Mouse (Mus musculus) B cell, adult (primary cell): ENCODE measurements around the gene Rpl35. TPM values are rescaled to one million over a fixed set of nuclear protein-coding genes. Genes with fewer than 3 reads are reported as not detected.

Experiments
- total RNA-seq: library from RNA; stranded (reverse); gene quantifications from 4 replicates; pipeline ENCODE4 v1.2.4, GENCODE M21; 2023; ENCODE audit not compliant: inconsistent age

The Rpl35 gene
- total RNA-seq, result 806 to 981 TPM (median 864 TPM) in 4 replicates

DNA sequence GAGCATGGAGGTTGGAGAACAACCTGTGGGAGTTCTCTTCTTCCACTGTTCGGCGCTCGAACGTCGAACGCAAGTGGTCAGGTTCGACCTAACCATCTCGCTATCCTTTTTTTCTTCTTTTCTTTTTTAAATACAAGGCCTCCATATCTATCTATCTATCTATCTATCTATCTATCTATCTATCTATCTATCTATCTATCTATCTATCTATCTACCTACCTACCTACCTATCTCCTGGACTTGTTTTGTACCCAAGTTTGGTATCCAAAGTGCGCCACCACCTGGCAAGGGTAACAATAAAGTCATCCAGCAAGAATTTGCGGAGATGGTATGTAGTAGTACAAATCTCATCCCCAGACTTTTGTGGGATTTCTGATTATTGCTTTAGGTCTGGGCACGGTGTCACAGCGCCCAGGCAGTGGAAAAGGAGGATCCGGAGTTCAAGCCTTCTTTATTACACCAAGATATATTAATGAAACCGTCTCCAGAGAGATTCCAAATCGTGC lies at the start of gene Rpl35:
TSS of gene Rpl35 (minus strand) at position 51 of the 506 bp plus-strand sequence.

DNA sequence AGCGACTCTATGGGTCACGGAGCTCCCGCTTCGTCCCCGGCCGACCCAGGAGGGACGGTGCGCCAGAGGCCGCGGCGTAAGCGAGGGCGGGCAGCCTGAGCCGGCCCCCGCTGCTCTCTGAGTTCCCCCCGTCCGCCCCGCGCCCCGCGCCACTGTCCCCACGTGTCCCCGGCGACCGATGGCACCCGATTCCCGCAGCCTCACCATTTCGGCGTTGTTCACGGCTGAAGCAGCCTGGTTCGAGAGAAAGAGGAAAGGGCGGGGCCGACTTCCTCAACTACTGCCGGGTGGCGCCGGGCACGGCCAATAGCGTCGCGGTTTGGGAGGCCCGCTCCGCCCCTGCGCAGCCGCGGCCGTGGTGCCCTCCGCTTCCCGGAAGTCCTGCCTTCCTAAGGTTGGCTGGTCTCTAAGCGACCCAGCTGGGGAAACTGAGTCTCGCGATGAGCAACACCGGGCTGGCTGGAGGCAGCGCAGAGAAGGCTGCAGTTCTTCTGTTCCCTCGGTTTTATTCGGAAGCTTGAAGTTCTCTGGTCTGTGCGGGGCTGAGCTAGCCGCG lies 466 bp downstream of the Rpl35 start, which contains the start of gene Arpc5l:
TSS of gene Arpc5l (plus strand) at position 469 of the 556 bp plus-strand sequence.

DNA sequence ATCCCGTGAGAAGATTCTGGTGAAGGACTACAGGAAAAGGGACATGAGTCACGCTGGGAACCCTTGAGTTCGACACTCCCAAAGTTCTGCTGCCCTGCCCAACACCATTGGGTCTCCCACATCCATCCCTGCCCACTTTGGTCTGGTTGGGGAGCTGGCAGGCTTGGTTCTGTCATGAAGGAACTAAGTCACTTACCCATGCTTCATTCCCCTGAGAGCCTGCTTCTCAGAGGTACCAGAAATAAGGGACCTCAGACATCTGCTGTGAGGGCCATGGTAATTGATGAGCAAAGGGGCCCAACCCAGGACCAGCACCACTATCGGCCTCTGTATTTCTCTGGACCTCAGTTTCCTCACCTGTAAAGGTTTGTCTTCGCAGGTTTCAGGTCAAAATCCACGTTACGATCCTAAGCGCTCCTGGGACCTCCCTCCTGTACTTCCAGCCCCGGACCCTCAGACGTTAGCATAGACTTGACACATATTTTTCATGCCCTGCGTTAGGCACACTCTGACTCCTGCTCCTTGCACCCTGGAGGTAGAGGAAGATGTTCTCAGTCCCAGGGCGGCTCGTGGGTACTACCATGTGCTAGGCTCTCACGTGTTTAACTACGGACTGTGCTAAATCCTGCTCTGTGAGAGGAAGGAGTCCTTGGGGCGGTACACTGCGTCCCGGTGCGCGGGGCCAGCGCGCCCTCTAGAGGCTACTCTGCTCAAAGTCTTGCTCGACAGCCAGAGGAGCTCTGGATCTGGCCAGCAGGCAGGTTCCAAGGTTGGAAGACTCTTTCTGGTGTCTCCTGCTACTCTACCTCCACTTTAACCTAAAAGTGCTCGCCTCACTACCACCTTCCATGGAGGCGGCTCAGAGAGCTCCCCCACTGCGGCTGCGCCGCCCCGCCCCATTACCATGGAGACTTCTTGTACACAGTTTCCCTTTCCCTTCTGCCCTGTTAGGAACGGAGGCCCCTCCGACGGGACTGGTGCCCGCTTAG lies 7.7 kb downstream of the Rpl35 start, which contains the start of gene Wdr38:
TSS of gene Wdr38 (plus strand) at position 91 of the 989 bp plus-strand sequence.

Other genes starting within 250 kb of the Rpl35 start
- 0.96 to 3.4 TPM (median 2.7 TPM) in 4 replicates for gene Nr6a1, start 77.9 kb downstream of the Rpl35 start, total RNA-seq
- 0.09 TPM in 1 of 4 replicates, not detected in the others for gene Olfml2a, start 73.6 kb downstream of the Rpl35 start, total RNA-seq
- 0.38 to 0.77 TPM (median 0.54 TPM) in 4 replicates for gene Wdr38, start 8.1 kb downstream of the Rpl35 start, total RNA-seq
- 158 to 204 TPM (median 177 TPM) in 4 replicates for gene Arpc5l, start 276 bp downstream of the Rpl35 start, total RNA-seq
- gene Golga1, start 59.9 kb upstream of the Rpl35 start, total RNA-seq, result 26.3 to 31.8 TPM (median 27.9 TPM) in 4 replicates
- gene Scai, start 185.1 kb upstream of the Rpl35 start, total RNA-seq, result 38.6 to 46.9 TPM (median 43.4 TPM) in 4 replicates
- 79.5 to 90.3 TPM (median 83.7 TPM) in 4 replicates for gene Ppp6c, start 220.8 kb upstream of the Rpl35 start, total RNA-seq